14 mouse cellular contexts compared by ENCODE assay signal in genomic region chr16:52079475-52079823, GRCm38 (mm10). TPM values are rescaled to one million over a fixed set of nuclear protein-coding genes. Genes with fewer than 3 reads are reported as not detected.
DNase-seq lines count a peak whose midpoint lies in the region; ATAC-seq and TF ChIP-seq lines count a peak whose summit lies in the region.
"Had no signal": no experiment of that assay in that cellular context is flagged by ENCODE, and none has a peak within 500 bp of the region (broad histone marks: within the 10 kb centered on the region; RNA-seq: fewer than 3 reads in every experiment).

No protein-coding gene starts in this region.

- WGBS in heart, embryonic 15.5 days: 83% methylated on average over 8 of the region's 8 CpGs
- WGBS in heart, embryonic 11.5 days (ENCODE audit: insufficient replicate concordance): 91% methylated on average over 8 of the region's 8 CpGs
- 66% methylated on average over 8 of the region's 8 CpGs for WGBS in liver, postnatal 0 days (ENCODE audit: insufficient replicate concordance)
- 58% methylated on average over 8 of the region's 8 CpGs for WGBS in intestine, embryonic 15.5 days
- 25% methylated on average over 8 of the region's 8 CpGs for WGBS in small intestine, adult 2 months

- H3K4me1 ChIP-seq in heart, embryonic 15.5 days (replicated peaks): peaks cover 34% of the 10 kb centered on the region
- H3K4me1 ChIP-seq in heart, embryonic 11.5 days (ENCODE audit: control insufficient read depth, insufficient read depth, low read length): peaks cover 17% of the 10 kb centered on the region
- H3K4me1 ChIP-seq in liver, postnatal 0 days (ENCODE audit: insufficient read depth): peaks cover 27% of the 10 kb centered on the region
- peaks cover 4% of the 10 kb centered on the region for H3K4me1 ChIP-seq in intestine, embryonic 15.5 days (replicated peaks)
- H3K4me1 ChIP-seq in small intestine, adult 2 months (ENCODE audit: control insufficient read depth, insufficient read depth, insufficient read length, low read length): peaks cover 16% of the 10 kb centered on the region

- TF ChIP-seq POLR2A in small intestine, adult 2 months (IDR thresholded peaks at IDR 0.05; ENCODE audit: low read depth, low read length): no peak

- H3K9me3 ChIP-seq in heart, embryonic 15.5 days (replicated peaks): no peaks in the 10 kb centered on the region
- H3K9me3 ChIP-seq in heart, embryonic 11.5 days (replicated peaks; ENCODE audit: control insufficient read depth, low read length): no peaks in the 10 kb centered on the region
- H3K9me3 ChIP-seq in liver, postnatal 0 days (ENCODE audit: low read length): no peaks in the 10 kb centered on the region
- no peaks in the 10 kb centered on the region for H3K9me3 ChIP-seq in intestine, embryonic 15.5 days
- H3K9me3 ChIP-seq: embryonic facial prominence, embryonic 12.5 days; forebrain, embryonic 13.5 days; limb, embryonic 12.5 days had no signal

- no peak overlapping the region for H3K9ac ChIP-seq in heart, embryonic 15.5 days
- no peak overlapping the region for H3K9ac ChIP-seq in heart, embryonic 11.5 days (ENCODE audit: low read depth, low read length)
- no peak overlapping the region for H3K9ac ChIP-seq in liver, postnatal 0 days (replicated peaks)
- H3K9ac ChIP-seq in intestine, embryonic 15.5 days: no peak overlapping the region
- H3K9ac ChIP-seq: embryonic facial prominence, embryonic 12.5 days; forebrain, embryonic 13.5 days; limb, embryonic 12.5 days had no signal

- no peak overlapping the region for H3K4me2 ChIP-seq in heart, embryonic 15.5 days
- H3K4me2 ChIP-seq in heart, embryonic 11.5 days: no peak overlapping the region
- H3K4me2 ChIP-seq in liver, postnatal 0 days (ENCODE audit: low read depth, low read length): peak overlapping the region; percentile 14; the same call in 1 of the 2 replicates
- H3K4me2 ChIP-seq in intestine, embryonic 15.5 days (replicated peaks): peak overlapping the region; percentile 22; the same call in 1 of the 2 replicates
- H3K4me2 ChIP-seq: embryonic facial prominence, embryonic 12.5 days; forebrain, embryonic 13.5 days; limb, embryonic 12.5 days had no signal

- no peaks in the 10 kb centered on the region for H3K36me3 ChIP-seq in heart, embryonic 15.5 days
- H3K36me3 ChIP-seq in heart, embryonic 11.5 days (ENCODE audit: control insufficient read depth, insufficient read depth, low read length): no peaks in the 10 kb centered on the region; the same call in 1 of the 2 replicates
- no peaks in the 10 kb centered on the region for H3K36me3 ChIP-seq in liver, postnatal 0 days (replicated peaks; ENCODE audit: insufficient read depth, low read length)
- H3K36me3 ChIP-seq in intestine, embryonic 15.5 days: no peaks in the 10 kb centered on the region
- no peaks in the 10 kb centered on the region for H3K36me3 ChIP-seq in small intestine, adult 2 months (ENCODE audit: control insufficient read depth, insufficient read depth, low read length)
- H3K36me3 ChIP-seq: embryonic facial prominence, embryonic 12.5 days had no signal

- H3K27me3 ChIP-seq in heart, embryonic 15.5 days: no peaks in the 10 kb centered on the region
- H3K27me3 ChIP-seq in heart, embryonic 11.5 days (ENCODE audit: control insufficient read depth, insufficient read depth, low read length): no peaks in the 10 kb centered on the region
- H3K27me3 ChIP-seq in liver, postnatal 0 days (ENCODE audit: insufficient read depth, low read length): no peaks in the 10 kb centered on the region
- no peaks in the 10 kb centered on the region for H3K27me3 ChIP-seq in intestine, embryonic 15.5 days (replicated peaks)
- H3K27me3 ChIP-seq in small intestine, adult 2 months (ENCODE audit: control insufficient read depth, insufficient read depth, low read length): no peaks in the 10 kb centered on the region
- H3K27me3 ChIP-seq: embryonic facial prominence, embryonic 12.5 days; forebrain, embryonic 13.5 days; limb, embryonic 12.5 days had no signal

- H3K4me3 ChIP-seq in heart, embryonic 15.5 days: no peak overlapping the region
- no peak overlapping the region for H3K4me3 ChIP-seq in heart, embryonic 11.5 days (ENCODE audit: low read depth, low read length)
- no peak overlapping the region for H3K4me3 ChIP-seq in liver, postnatal 0 days (ENCODE audit: low read depth, low read length)
- H3K4me3 ChIP-seq in intestine, embryonic 15.5 days (replicated peaks): no peak overlapping the region
- no peak overlapping the region for H3K4me3 ChIP-seq in small intestine, adult 2 months (ENCODE audit: low read depth, low read length)
- H3K4me3 ChIP-seq: embryonic facial prominence, embryonic 12.5 days; erythroblast, embryonic 14.5 days; forebrain, embryonic 13.5 days; limb, embryonic 12.5 days had no signal

- no peak for ATAC-seq in heart, embryonic 15.5 days (replicated peaks; ENCODE audit: insufficient number of reproducible peaks, insufficient read depth, low FRiP score, low read depth)
- ATAC-seq in heart, embryonic 11.5 days (replicated peaks; ENCODE audit: insufficient number of reproducible peaks, low FRiP score, low TSS enrichment): no peak
- peak; percentile 40 for ATAC-seq in liver, postnatal 0 days
- peak; percentile 75 for ATAC-seq in intestine, embryonic 15.5 days
- ATAC-seq: forebrain, embryonic 13.5 days; midbrain, embryonic 16.5 days had no signal

- DNase-seq in liver, postnatal 0 days: no peak
- no peak for DNase-seq in liver
- no peak for DNase-seq in thymus, postnatal 10 days (ENCODE audit: low spot score in 2 of 2)
- DNase-seq: layer of hippocampus, adult 9-11 months; retina, postnatal 1 day had no signal

- TF ChIP-seq EP300 in liver, postnatal 0 days (IDR thresholded peaks at IDR 0.05; ENCODE audit: low read depth): no peak

- H3K27ac ChIP-seq in heart, embryonic 15.5 days: 0 out of 2 replicates have a peak overlapping the region, but pooled peaks have one; percentile 24
- H3K27ac ChIP-seq in heart, embryonic 11.5 days (ENCODE audit: low read depth, low read length): no peak overlapping the region
- H3K27ac ChIP-seq in liver, postnatal 0 days (ENCODE audit: low read depth): peak overlapping the region; percentile 86
- peak overlapping the region; percentile 51; the same call in 1 of the 2 replicates for H3K27ac ChIP-seq in intestine, embryonic 15.5 days
- peak overlapping the region; percentile 88 for H3K27ac ChIP-seq in small intestine, adult 2 months (ENCODE audit: insufficient read depth, low read depth, low read length)
- H3K27ac ChIP-seq: embryonic facial prominence, embryonic 12.5 days; forebrain, embryonic 13.5 days; limb, embryonic 12.5 days had no signal

- TF ChIP-seq CTCF in liver, postnatal 0 days (IDR thresholded peaks at IDR 0.05; ENCODE audit: low read depth): no peak
- no peak for TF ChIP-seq CTCF in small intestine, adult 2 months (IDR thresholded peaks at IDR 0.05; ENCODE audit: extremely low read depth, insufficient read length, insufficient replicate concordance, low read depth, low read length)

RNA-seq across cellular contexts. Expression of gene Cblb, which starts 48.4 kb away (rescaled TPM):
- 7.9 and 12.5 TPM in 2 replicates for polyA plus RNA-seq in heart, embryonic 15.5 days (2015; fragmentation: Nextera tagmentation; extraction: Ambion mirVana)
- 15.3 and 17.4 TPM in 2 replicates for polyA plus RNA-seq in heart, embryonic 11.5 days (2014; fragmentation: Nextera tagmentation; extraction: Ambion mirVana)
- 2.0 and 2.1 TPM in 2 replicates for polyA plus RNA-seq in liver, postnatal 0 days (2015; fragmentation: Nextera tagmentation; extraction: Ambion mirVana)
- polyA plus RNA-seq in intestine, embryonic 15.5 days (2015; fragmentation: Nextera tagmentation; extraction: Ambion mirVana): 6.4 and 7.0 TPM in 2 replicates
- 1.7 and 4.7 TPM in 2 replicates for polyA plus RNA-seq in small intestine, adult 2 months (2012; rRNA removed)

Comparison
In these comparisons a context has a peak if more than half of its experiments do, and no peak if none do; other contexts are left out.
1. ATAC-seq: peak in liver, postnatal 0 days (single experiment) and intestine, embryonic 15.5 days (single experiment); none in heart, embryonic 15.5 days (single experiment) and heart, embryonic 11.5 days (single experiment).
2. H3K4me2 ChIP-seq: peak in liver, postnatal 0 days (single experiment) and intestine, embryonic 15.5 days (single experiment); none in heart, embryonic 15.5 days (single experiment) and heart, embryonic 11.5 days (single experiment).